Mouse (Mus musculus): ENCODE data around the gene Eda. TPM values are rescaled to one million over a fixed set of nuclear protein-coding genes. Genes with fewer than 3 reads are reported as not detected.
"Not testable (repeated sequence)": the region's sequence is repeated elsewhere in the genome, so short reads cannot be mapped to it uniquely, and the experiment has no call there.

The Eda gene
- total RNA-seq, 2 experiments from 2014 or later: 11.0 to 13.2 TPM

GRCm38 (mm10) chrX:100409245-100409644 is 433.8 kb downstream of the Eda start:
- no peak for DNase-seq

DNA sequence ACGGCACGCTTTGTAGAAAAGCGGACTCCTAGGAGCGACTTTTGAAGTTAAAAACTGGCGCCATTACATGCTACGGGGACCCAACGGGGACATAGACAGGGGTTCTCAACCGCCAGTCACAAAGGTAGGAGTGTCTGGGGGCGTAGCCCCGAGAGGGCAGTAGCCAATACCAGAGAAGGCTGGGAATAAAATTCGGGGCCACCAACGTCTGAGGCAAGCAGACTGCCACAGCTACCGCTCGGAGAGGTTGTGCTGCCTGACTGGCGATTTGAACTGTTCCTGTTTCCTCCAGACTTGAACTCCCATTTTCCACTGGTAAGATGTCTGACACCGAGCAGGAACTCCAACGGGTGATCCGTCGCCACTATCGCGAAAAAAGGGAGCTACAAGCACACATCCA is 453.3 kb downstream of the Eda start, which contains the start of gene Otud6a:
TSS of gene Otud6a (plus strand) at position 321 of the 400 bp plus-strand sequence.
- no peak for DNase-seq

DNA sequence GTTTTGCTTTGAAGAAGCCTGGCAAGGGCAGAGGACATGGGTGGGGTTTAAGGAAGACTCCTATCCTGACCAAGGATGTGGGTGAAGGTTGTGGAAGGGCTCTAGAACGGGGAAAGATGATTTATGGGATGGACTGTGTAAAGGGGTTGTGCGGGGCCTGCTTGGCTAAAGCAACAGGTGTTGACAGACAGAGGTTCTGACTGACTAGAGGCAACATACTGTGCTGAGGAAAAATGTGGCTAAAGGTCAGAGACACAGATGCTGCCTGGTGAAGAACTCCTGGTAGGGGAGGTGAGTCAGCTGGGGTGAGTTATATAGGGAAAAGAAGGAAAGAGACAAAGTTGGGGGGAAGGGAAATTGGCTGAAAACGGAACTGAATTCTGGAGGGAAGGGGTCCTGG is 456.9 kb downstream of the Eda start:
- DNase-seq: no peak

GRCm38 (mm10) chrX:100442617-100443016 is 467.2 kb downstream of the Eda start, which contains the start of gene Awat2:
Gene Awat2, minus strand, starts transcription at chrX:100442717.
- DNase-seq: not testable (repeated sequence)

DNA sequence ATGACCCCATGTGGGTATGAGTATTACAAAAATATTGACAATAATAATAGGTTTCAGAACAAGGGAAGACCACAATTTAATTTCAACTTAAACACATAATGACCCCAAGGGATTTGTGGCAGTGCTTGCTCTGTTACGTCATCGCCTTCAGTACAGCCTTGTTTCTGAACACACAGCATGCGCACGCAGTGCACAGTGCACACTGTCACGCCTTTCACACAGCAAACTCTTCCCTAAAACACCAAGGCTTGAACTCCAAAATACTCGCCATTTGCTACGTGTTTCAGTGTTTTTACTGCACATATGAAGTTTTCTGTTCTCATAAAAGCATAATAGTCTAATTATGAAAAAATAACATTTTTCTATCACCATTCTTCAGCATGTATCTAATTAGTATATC is 468.1 kb downstream of the Eda start:
- no peak for DNase-seq

Small RNAs within 50 kb of the gene (microRNA-seq; reads per million reads assigned to microRNA genes)
- 2,049 to 2,463 reads per million in 2 experiments for gene Mir676

Other genes with a start within 250 kb of the Eda start
- under 1 TPM; 0.23 to 0.41 TPM for gene Tmem28, start 154.6 kb upstream of the Eda start, total RNA-seq (2021)